Mouse (Mus musculus): ENCODE results near the gene Abr. TPM values are rescaled to one million over a fixed set of nuclear protein-coding genes. Genes with fewer than 3 reads are reported as not detected.

The Abr gene
- polyA plus RNA-seq, 1 experiment, result 30.6 TPM

DNA sequence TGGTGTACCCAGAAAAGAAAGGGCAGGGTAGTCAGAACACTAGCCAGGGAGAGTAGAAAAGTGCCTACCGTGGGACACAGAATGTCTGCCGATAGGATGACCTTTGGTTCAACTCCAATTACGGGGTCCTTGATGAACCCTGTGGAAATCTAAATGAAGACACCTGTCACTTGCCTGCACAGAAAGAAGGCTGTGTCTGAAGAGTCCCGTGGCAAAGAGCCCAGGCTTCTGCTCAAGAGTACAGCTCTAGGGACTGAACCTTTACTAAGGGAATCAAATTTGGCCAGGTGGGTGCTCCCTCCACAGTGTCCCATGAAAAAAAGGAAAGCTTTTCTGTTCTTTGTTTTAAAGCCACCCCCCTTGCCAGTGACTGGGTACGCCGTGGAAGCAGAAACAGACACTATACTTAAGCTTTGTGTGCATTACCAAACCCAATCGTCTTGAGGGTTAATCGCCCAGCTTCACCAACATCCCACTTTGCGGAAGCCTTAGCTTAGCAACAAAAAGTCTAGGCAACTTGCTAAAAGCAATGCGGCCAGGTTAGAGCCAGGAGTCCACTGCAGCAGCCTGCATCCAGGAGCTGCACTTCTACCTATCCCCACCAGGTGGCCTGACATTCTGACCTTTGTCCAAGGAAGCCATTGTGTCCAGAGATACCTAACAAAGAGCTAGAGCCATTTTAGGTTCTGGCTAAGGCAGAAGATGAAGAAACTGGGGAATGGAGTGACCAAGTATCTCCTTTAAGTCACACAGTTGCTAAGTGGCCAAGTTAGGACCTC, 85.3 kb downstream of the Abr start:
- Histone ChIP-seq H3K27ac (ENCODE audit: insufficient read depth, low read length) (no peak overlapping the region), H3K9me3 (replicated peaks; ENCODE audit: control insufficient read depth, insufficient read depth, low read length, poor library complexity, severe bottlenecking) (no peaks in the 10 kb centered on the region), H3K4me3 (ENCODE audit: low read depth, low read length) (no peak overlapping the region), H3K4me1 (ENCODE audit: control insufficient read depth, insufficient read depth, low read length) (no peaks in the 10 kb centered on the region), H3K27me3 (ENCODE audit: control insufficient read depth, insufficient read depth, low read length, poor library complexity, severe bottlenecking) (no peaks in the 10 kb centered on the region), H3K36me3 (ENCODE audit: control insufficient read depth, insufficient read depth, low read length, poor library complexity, severe bottlenecking) (no peaks in the 10 kb centered on the region), H3K9ac (ENCODE audit: low read depth, poor library complexity, severe bottlenecking) (no peak overlapping the region)
- peak; percentile 59 for TF ChIP-seq CTCF (IDR thresholded peaks at IDR 0.05; ENCODE audit: low read depth, low read length)
- TF ChIP-seq EP300 (IDR thresholded peaks at IDR 0.05; ENCODE audit: insufficient read depth, low read depth, low read length), result no peak
- no peak for TF ChIP-seq POLR2A (IDR thresholded peaks at IDR 0.05; ENCODE audit: insufficient read depth, low read length)

DNA sequence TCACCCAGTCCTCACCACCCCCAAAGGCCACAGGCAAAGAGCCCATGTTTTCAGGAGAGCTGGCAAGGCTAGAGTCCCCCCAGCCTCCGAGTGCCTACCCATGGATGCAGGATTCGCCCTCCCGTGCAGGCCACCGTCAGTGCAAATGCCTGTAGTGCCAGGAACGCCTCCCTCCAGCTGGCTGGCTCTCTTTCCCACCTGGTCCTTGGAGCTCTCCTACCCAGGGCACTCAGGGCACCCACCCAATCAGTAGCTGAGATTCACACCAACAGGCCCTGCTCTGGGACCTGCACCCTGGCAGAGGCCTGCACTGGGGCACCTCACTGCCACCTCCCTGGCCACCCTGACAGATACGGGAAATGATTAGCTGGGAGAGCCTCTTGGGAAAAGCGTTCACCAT, 90.1 kb downstream of the Abr start:
- H3K9ac ChIP-seq (ENCODE audit: low read depth, poor library complexity, severe bottlenecking), result no peak overlapping the region
- no peaks in the 10 kb centered on the region for H3K27me3 ChIP-seq (ENCODE audit: control insufficient read depth, insufficient read depth, low read length, poor library complexity, severe bottlenecking)
- peaks cover 11% of the 10 kb centered on the region for H3K4me1 ChIP-seq (ENCODE audit: control insufficient read depth, insufficient read depth, low read length)
- H3K27ac ChIP-seq (ENCODE audit: insufficient read depth, low read length), result no peak overlapping the region
- no peak overlapping the region for H3K4me3 ChIP-seq (ENCODE audit: low read depth, low read length)
- no peaks in the 10 kb centered on the region for H3K36me3 ChIP-seq (ENCODE audit: control insufficient read depth, insufficient read depth, low read length, poor library complexity, severe bottlenecking)
- no peaks in the 10 kb centered on the region for H3K9me3 ChIP-seq (replicated peaks; ENCODE audit: control insufficient read depth, insufficient read depth, low read length, poor library complexity, severe bottlenecking)
- no peak for TF ChIP-seq EP300 (IDR thresholded peaks at IDR 0.05; ENCODE audit: insufficient read depth, low read depth, low read length)
- no peak for TF ChIP-seq CTCF (IDR thresholded peaks at IDR 0.05; ENCODE audit: low read depth, low read length)
- no peak for TF ChIP-seq POLR2A (IDR thresholded peaks at IDR 0.05; ENCODE audit: insufficient read depth, low read length)

- no peak overlapping the region for H3K4me3 ChIP-seq (ENCODE audit: low read depth, low read length)
- TF ChIP-seq CTCF (IDR thresholded peaks at IDR 0.05; ENCODE audit: low read depth, low read length) (no peak), EP300 (IDR thresholded peaks at IDR 0.05; ENCODE audit: insufficient read depth, low read depth, low read length) (no peak), POLR2A (IDR thresholded peaks at IDR 0.05; ENCODE audit: insufficient read depth, low read length) (no peak)
- no peaks in the 10 kb centered on the region for H3K36me3 ChIP-seq (ENCODE audit: control insufficient read depth, insufficient read depth, low read length, poor library complexity, severe bottlenecking)
- no peak overlapping the region for H3K27ac ChIP-seq (ENCODE audit: insufficient read depth, low read length)
- H3K9ac ChIP-seq (ENCODE audit: low read depth, poor library complexity, severe bottlenecking), result no peak overlapping the region
- H3K27me3 ChIP-seq (ENCODE audit: control insufficient read depth, insufficient read depth, low read length, poor library complexity, severe bottlenecking), result no peaks in the 10 kb centered on the region
- peaks cover 11% of the 10 kb centered on the region for H3K4me1 ChIP-seq (ENCODE audit: control insufficient read depth, insufficient read depth, low read length)
- no peaks in the 10 kb centered on the region for H3K9me3 ChIP-seq (replicated peaks; ENCODE audit: control insufficient read depth, insufficient read depth, low read length, poor library complexity, severe bottlenecking)
These were observed 91.0 kb downstream of the Abr start for GRCm38 (mm10) chr11:76530966-76531678.

DNA sequence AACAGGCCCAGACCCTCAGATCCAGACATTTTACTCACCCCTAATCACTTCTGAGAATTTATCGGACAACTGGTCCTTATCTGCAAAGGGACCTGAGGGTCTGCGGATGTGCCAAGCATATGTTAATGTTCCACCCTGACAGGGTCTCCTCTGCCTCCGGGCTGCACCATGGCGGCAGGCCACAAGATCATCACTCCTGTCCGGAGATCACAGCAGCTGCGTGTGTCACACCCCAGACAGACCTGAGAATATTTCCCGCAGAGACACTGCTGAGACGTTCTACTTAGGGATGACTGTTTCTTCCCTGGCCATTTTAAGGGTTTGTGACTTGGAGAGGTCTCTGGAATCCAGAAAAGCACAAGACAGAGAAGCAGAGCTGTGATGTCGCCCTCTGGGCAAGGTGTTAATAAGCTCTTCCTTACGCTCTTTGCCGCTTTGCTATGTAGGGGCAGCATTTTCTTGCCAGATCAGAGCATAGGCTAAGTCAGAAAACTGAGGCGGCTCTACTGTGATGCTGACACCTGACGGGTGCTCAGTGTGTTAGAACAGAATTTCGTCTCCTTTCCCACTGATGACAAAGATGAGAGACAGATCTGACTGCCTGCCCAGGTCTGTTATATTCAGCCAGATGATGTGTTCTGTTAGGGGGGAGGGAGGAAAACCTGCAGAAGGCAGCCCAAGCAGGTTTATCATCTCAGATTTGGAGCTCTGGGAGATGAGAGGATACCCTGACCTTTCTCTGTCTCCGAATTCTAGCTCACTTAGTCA, 91.8 kb downstream of the Abr start:
- H3K9ac ChIP-seq (ENCODE audit: low read depth, poor library complexity, severe bottlenecking), result no peak overlapping the region
- H3K27me3 ChIP-seq (ENCODE audit: control insufficient read depth, insufficient read depth, low read length, poor library complexity, severe bottlenecking), result no peaks in the 10 kb centered on the region
- H3K36me3 ChIP-seq (ENCODE audit: control insufficient read depth, insufficient read depth, low read length, poor library complexity, severe bottlenecking), result no peaks in the 10 kb centered on the region
- TF ChIP-seq POLR2A (IDR thresholded peaks at IDR 0.05; ENCODE audit: insufficient read depth, low read length), result no peak
- TF ChIP-seq EP300 (IDR thresholded peaks at IDR 0.05; ENCODE audit: insufficient read depth, low read depth, low read length), result no peak
- TF ChIP-seq CTCF (IDR thresholded peaks at IDR 0.05; ENCODE audit: low read depth, low read length), result no peak
- no peak overlapping the region for H3K4me3 ChIP-seq (ENCODE audit: low read depth, low read length)
- no peaks in the 10 kb centered on the region for H3K9me3 ChIP-seq (replicated peaks; ENCODE audit: control insufficient read depth, insufficient read depth, low read length, poor library complexity, severe bottlenecking)
- H3K27ac ChIP-seq (ENCODE audit: insufficient read depth, low read length), result 0 out of 2 replicates have a peak overlapping the region, but pooled peaks have one; percentile 2
- peaks cover 11% of the 10 kb centered on the region for H3K4me1 ChIP-seq (ENCODE audit: control insufficient read depth, insufficient read depth, low read length)

DNA sequence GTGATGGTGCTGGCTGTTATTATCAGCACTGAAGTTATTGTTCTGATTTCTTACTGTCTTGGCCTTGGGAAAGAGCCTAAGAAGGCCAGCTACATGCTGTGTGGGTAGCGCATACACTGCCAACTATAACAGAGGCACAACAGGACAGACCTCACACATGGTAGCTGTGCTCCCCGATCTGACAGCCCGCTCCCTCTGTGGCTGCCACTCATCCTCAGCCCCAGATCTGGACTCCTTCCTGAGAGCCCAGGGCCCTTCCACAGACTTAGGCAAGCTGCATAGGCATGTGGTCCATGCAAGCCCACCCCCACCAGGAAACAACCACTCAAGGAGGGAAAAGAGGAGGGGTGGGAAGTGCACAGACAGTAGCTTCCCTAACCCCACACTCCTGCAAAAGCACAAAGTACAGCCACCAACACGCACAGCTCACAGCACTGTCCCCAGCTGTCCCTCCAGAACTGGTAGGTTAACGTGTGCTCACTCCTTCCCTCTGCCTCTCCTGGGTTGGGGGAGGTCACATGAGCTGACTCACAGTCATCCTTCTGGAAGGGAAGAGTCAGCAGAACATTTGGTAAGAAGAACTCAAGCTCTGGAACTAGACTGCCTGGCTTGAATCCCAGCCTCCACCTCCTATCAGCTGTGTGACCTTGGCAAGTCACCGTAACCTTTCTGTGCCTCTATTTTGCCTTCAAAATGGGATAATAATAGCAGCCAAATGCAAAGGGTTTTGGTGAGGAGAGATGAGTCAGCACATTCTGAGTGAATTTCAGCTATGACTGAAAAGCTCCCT, 92.6 kb downstream of the Abr start:
- TF ChIP-seq CTCF (IDR thresholded peaks at IDR 0.05; ENCODE audit: low read depth, low read length) (no peak), POLR2A (IDR thresholded peaks at IDR 0.05; ENCODE audit: insufficient read depth, low read length) (no peak), EP300 (IDR thresholded peaks at IDR 0.05; ENCODE audit: insufficient read depth, low read depth, low read length) (no peak)
- Histone ChIP-seq H3K9me3 (replicated peaks; ENCODE audit: control insufficient read depth, insufficient read depth, low read length, poor library complexity, severe bottlenecking) (no peaks in the 10 kb centered on the region), H3K27ac (ENCODE audit: insufficient read depth, low read length) (0 out of 2 replicates have a peak overlapping the region, but pooled peaks have one; percentile 2)

More for the DNA sequence above, 92.6 kb downstream of the Abr start:
- no peaks in the 10 kb centered on the region for H3K36me3 ChIP-seq (ENCODE audit: control insufficient read depth, insufficient read depth, low read length, poor library complexity, severe bottlenecking)
- H3K9ac ChIP-seq (ENCODE audit: low read depth, poor library complexity, severe bottlenecking), result no peak overlapping the region
- no peaks in the 10 kb centered on the region for H3K27me3 ChIP-seq (ENCODE audit: control insufficient read depth, insufficient read depth, low read length, poor library complexity, severe bottlenecking)
- H3K4me3 ChIP-seq (ENCODE audit: low read depth, low read length), result no peak overlapping the region
- peaks cover 11% of the 10 kb centered on the region for H3K4me1 ChIP-seq (ENCODE audit: control insufficient read depth, insufficient read depth, low read length)
